Mouse (Mus musculus): ENCODE measurements around the gene Fam118b. TPM values are rescaled to one million over a fixed set of nuclear protein-coding genes. Genes with fewer than 3 reads are reported as not detected.
A peak's percentile ranks its signal among the peaks of the same experiment; 100 is the strongest.

Fam118b gene
- polyA plus RNA-seq, 1 experiment, result 22.0 TPM

- TF ChIP-seq POLR2A (IDR thresholded peaks at IDR 0.05; ENCODE audit: extremely low read depth, insufficient read depth, low read length), result no peak
- TF ChIP-seq CTCF (IDR thresholded peaks at IDR 0.05; ENCODE audit: extremely low read depth, insufficient read depth, low read length), result no peak
- no peaks in the 10 kb centered on the region for H3K4me1 ChIP-seq (ENCODE audit: control insufficient read depth, insufficient read depth, low read length)
- no peak overlapping the region for H3K27ac ChIP-seq (ENCODE audit: insufficient read depth, low read length)
- H3K4me3 ChIP-seq (ENCODE audit: insufficient read depth, low read length), result no peak overlapping the region
Measured at GRCm38 (mm10) chr9:35235996-35236395, 31.6 kb downstream of the Fam118b start.

- TF ChIP-seq POLR2A (IDR thresholded peaks at IDR 0.05; ENCODE audit: extremely low read depth, insufficient read depth, low read length) (no peak), CTCF (IDR thresholded peaks at IDR 0.05; ENCODE audit: extremely low read depth, insufficient read depth, low read length) (no peak)
- no peak overlapping the region for H3K4me3 ChIP-seq (ENCODE audit: insufficient read depth, low read length)
- no peaks in the 10 kb centered on the region for H3K4me1 ChIP-seq (ENCODE audit: control insufficient read depth, insufficient read depth, low read length)
- no peak overlapping the region for H3K27ac ChIP-seq (ENCODE audit: insufficient read depth, low read length)
Measured at GRCm38 (mm10) chr9:35228671-35229070, 38.9 kb downstream of the Fam118b start.

- TF ChIP-seq POLR2A (IDR thresholded peaks at IDR 0.05; ENCODE audit: extremely low read depth, insufficient read depth, low read length) (no peak), CTCF (IDR thresholded peaks at IDR 0.05; ENCODE audit: extremely low read depth, insufficient read depth, low read length) (no peak)
- no peak overlapping the region for H3K4me3 ChIP-seq (ENCODE audit: insufficient read depth, low read length)
- H3K27ac ChIP-seq (ENCODE audit: insufficient read depth, low read length), result no peak overlapping the region
- no peaks in the 10 kb centered on the region for H3K4me1 ChIP-seq (ENCODE audit: control insufficient read depth, insufficient read depth, low read length)
Measured at GRCm38 (mm10) chr9:35223466-35223865, 44.1 kb downstream of the Fam118b start.

GRCm38 (mm10) chr9:35217963-35218362 is 49.6 kb downstream of the Fam118b start:
- H3K4me3 ChIP-seq (ENCODE audit: insufficient read depth, low read length), result no peak overlapping the region
- no peaks in the 10 kb centered on the region for H3K4me1 ChIP-seq (ENCODE audit: control insufficient read depth, insufficient read depth, low read length)
- TF ChIP-seq CTCF (IDR thresholded peaks at IDR 0.05; ENCODE audit: extremely low read depth, insufficient read depth, low read length) (no peak), POLR2A (IDR thresholded peaks at IDR 0.05; ENCODE audit: extremely low read depth, insufficient read depth, low read length) (no peak)
- H3K27ac ChIP-seq (ENCODE audit: insufficient read depth, low read length), result no peak overlapping the region

- Histone ChIP-seq H3K4me3 (ENCODE audit: insufficient read depth, low read length) (peak overlapping the region; percentile 76), H3K27ac (ENCODE audit: insufficient read depth, low read length) (peak overlapping the region; percentile 21; the same call in 1 of the 2 replicates), H3K4me1 (ENCODE audit: control insufficient read depth, insufficient read depth, low read length) (peaks cover 3% of the 10 kb centered on the region; the same call in 1 of the 2 replicates)
- TF ChIP-seq CTCF (IDR thresholded peaks at IDR 0.05; ENCODE audit: extremely low read depth, insufficient read depth, low read length) (no peak), POLR2A (IDR thresholded peaks at IDR 0.05; ENCODE audit: extremely low read depth, insufficient read depth, low read length) (no peak)
Measured at GRCm38 (mm10) chr9:35211573-35212511, 55.8 kb downstream of the Fam118b start.

- Histone ChIP-seq H3K4me3 (ENCODE audit: insufficient read depth, low read length) (peak within 1 kb of the TSS; percentile 76), H3K27ac (ENCODE audit: insufficient read depth, low read length) (peak within 1 kb of the TSS; percentile 37; the same call in 1 of the 2 replicates), H3K4me1 (ENCODE audit: control insufficient read depth, insufficient read depth, low read length) (peaks cover 3% of the 10 kb centered on the region; the same call in 1 of the 2 replicates)
- TF ChIP-seq POLR2A (IDR thresholded peaks at IDR 0.05; ENCODE audit: extremely low read depth, insufficient read depth, low read length) (peak; percentile 96), CTCF (IDR thresholded peaks at IDR 0.05; ENCODE audit: extremely low read depth, insufficient read depth, low read length) (no peak)
Measured at GRCm38 (mm10) chr9:35210542-35211474, 56.8 kb downstream of the Fam118b start, which contains the start of gene Foxred1. Foxred1 (minus strand) TSS chr9:35211055.

GRCm38 (mm10) chr9:35204421-35204820 is 63.2 kb downstream of the Fam118b start:
- no peak overlapping the region for H3K4me3 ChIP-seq (ENCODE audit: insufficient read depth, low read length)
- TF ChIP-seq CTCF (IDR thresholded peaks at IDR 0.05; ENCODE audit: extremely low read depth, insufficient read depth, low read length) (no peak), POLR2A (IDR thresholded peaks at IDR 0.05; ENCODE audit: extremely low read depth, insufficient read depth, low read length) (no peak)
- H3K27ac ChIP-seq (ENCODE audit: insufficient read depth, low read length), result no peak overlapping the region
- H3K4me1 ChIP-seq (ENCODE audit: control insufficient read depth, insufficient read depth, low read length), result peaks cover 1% of the 10 kb centered on the region; the same call in 1 of the 2 replicates

- TF ChIP-seq CTCF (IDR thresholded peaks at IDR 0.05; ENCODE audit: extremely low read depth, insufficient read depth, low read length), result no peak
- TF ChIP-seq POLR2A (IDR thresholded peaks at IDR 0.05; ENCODE audit: extremely low read depth, insufficient read depth, low read length), result no peak
- H3K27ac ChIP-seq (ENCODE audit: insufficient read depth, low read length), result no peak overlapping the region
- H3K4me1 ChIP-seq (ENCODE audit: control insufficient read depth, insufficient read depth, low read length), result peaks cover 1% of the 10 kb centered on the region; the same call in 1 of the 2 replicates
- H3K4me3 ChIP-seq (ENCODE audit: insufficient read depth, low read length), result no peak overlapping the region
Measured at GRCm38 (mm10) chr9:35203536-35203935, 64.1 kb downstream of the Fam118b start.

GRCm38 (mm10) chr9:35200529-35201060 is 67.0 kb downstream of the Fam118b start:
- Histone ChIP-seq H3K4me3 (ENCODE audit: insufficient read depth, low read length) (no peak overlapping the region), H3K4me1 (ENCODE audit: control insufficient read depth, insufficient read depth, low read length) (peaks cover 1% of the 10 kb centered on the region; the same call in 1 of the 2 replicates), H3K27ac (ENCODE audit: insufficient read depth, low read length) (no peak overlapping the region)
- TF ChIP-seq POLR2A (IDR thresholded peaks at IDR 0.05; ENCODE audit: extremely low read depth, insufficient read depth, low read length), result no peak
- no peak for TF ChIP-seq CTCF (IDR thresholded peaks at IDR 0.05; ENCODE audit: extremely low read depth, insufficient read depth, low read length)
